Mouse (Mus musculus) limb, embryonic 11.5 days (tissue): Measurements from ENCODE around the gene Tcn2. TPM values are rescaled to one million over a fixed set of nuclear protein-coding genes. Genes with fewer than 3 reads are reported as not detected.

Source experiments
- ATAC-seq: fragments of 200-750 bp; cut with Nextera tagmentation; 2 replicates; pipeline ENCODE4 v1.8.0; 2017; ENCODE audit warnings: low read depth; ENCODE audit not compliant: insufficient number of reproducible peaks, low FRiP score, low TSS enrichment
- DNase-seq: peaks from one replicate; pipeline ENCODE4 v3.0.0-alpha.2; 2015; ENCODE audit warnings: low spot score
- H3K27ac ChIP-seq: fragments of 300-500 bp; sonication (generic); replicated peaks from 2 replicates; pipeline ENCODE4 v1.5.1; 2014; ENCODE audit warnings: low read depth, mild to moderate bottlenecking, low read length
- H3K27me3 ChIP-seq: fragments of 300-500 bp; sonication (generic); 2 replicates; pipeline ENCODE4 v1.6.1; 2014; ENCODE audit warnings: mild to moderate bottlenecking, low read length, mixed read lengths; ENCODE audit not compliant: control insufficient read depth, insufficient read depth
- H3K36me3 ChIP-seq: fragments of 300-500 bp; sonication (generic); 2 replicates; pipeline ENCODE4 v1.6.1; 2014; ENCODE audit warnings: mild to moderate bottlenecking, low read length, moderate library complexity, mixed read lengths; ENCODE audit not compliant: control insufficient read depth, insufficient read depth
- H3K4me1 ChIP-seq: fragments of 300-500 bp; sonication (generic); 2 replicates; pipeline ENCODE4 v1.6.1; 2014; ENCODE audit warnings: low read length, mixed read lengths; ENCODE audit not compliant: control insufficient read depth, insufficient read depth
- H3K4me2 ChIP-seq: fragments of 300-500 bp; sonication (generic); 2 replicates; pipeline ENCODE4 v1.6.1; 2014; ENCODE audit warnings: low read depth, mild to moderate bottlenecking, moderate library complexity; ENCODE audit not compliant: severe bottlenecking
- H3K4me3 ChIP-seq: fragments of 300-500 bp; sonication (generic); 2 replicates; pipeline ENCODE4 v1.5.1; 2014; ENCODE audit warnings: low read depth, low read length
- H3K9ac ChIP-seq: fragments of 300-500 bp; sonication (generic); 2 replicates; pipeline ENCODE4 v1.6.1; 2014; ENCODE audit warnings: mild to moderate bottlenecking, low read length
- H3K9me3 ChIP-seq: fragments of 300-500 bp; sonication (generic); 2 replicates; pipeline ENCODE4 v1.6.1; 2016; ENCODE audit warnings: low read length; ENCODE audit not compliant: control insufficient read depth
- WGBS: fragments of 180-500 bp; shearing (Covaris S2); extraction: QIAGEN DNeasy Blood & Tissue Kit; methylation state at CpG from one replicate; pipeline ENCODE4 v1.1.7; 2014; 5-methylcytosine and 5-hydroxymethylcytosine counted together
- polyA plus RNA-seq: library from polyadenylated mRNA; unstranded; fragments of >200 nt; fragmentation: Nextera tagmentation; extraction: Ambion mirVana; gene quantifications from 2 replicates; pipeline ENCODE4 v1.2.1, GENCODE M21; 2014

The Tcn2 gene
- 24.2 and 28.9 TPM in 2 replicates for polyA plus RNA-seq

DNA sequence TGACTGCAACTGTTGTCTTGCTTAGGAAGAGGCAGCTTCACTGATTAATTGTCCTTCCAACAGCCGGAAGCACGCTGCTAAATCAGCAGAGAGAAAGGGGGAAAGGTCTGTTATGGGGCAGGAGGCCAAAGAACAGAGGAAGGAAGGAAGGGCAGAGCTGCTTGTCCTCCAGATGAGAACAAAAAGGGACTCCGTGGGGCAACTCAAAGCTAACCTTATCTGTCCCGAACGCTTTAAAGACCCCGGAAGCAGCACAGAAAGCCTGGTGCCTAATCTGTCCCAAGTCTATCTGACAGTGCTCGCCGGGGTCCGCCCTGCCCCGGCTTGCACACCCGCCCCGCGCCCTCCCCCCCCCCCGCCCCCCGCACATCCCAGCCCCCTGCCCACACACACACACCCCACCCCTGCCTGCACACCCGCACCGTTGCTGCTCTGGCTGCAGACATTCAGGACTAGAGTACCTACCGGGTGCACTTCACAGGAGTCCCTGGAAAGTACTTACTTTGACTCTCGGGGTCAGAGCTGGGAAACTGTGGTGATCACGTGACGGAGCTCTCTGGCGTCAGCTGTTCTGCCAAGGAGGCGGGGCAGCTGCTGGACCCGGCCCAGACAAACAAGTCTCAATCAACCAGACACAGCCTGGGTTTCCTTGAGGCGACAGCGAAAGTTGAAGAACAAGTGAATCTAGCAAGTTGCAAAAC lies at the start of gene Tcn2:
TSS of gene Tcn2 (minus strand) at position 649 of the 701 bp plus-strand sequence.
- H3K27ac ChIP-seq, result no peak within 1 kb of the TSS
- DNase-seq, result peak; percentile 87

DNA sequence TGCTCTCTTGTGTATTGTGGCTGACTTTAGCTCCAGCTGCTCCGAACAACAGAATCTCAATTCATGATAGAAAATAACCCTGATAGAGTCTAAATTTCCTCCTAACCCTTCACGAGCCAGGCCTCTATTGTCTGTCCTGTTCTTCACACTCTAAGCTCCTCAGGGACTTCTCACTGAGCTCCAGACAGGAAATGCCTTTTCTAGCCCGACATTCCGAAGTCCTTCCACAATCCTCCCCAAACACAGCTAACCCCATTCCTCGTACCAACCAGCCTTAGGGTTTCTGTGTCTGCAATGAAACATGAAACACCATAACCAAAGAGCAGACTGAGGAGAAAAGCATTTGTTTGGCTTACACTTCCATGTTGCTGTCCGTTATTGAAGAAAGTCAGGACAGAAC lies 49.6 kb upstream of the Tcn2 start:
- WGBS, result 72% methylated on average over 6 of the region's 6 CpGs
- Histone ChIP-seq H3K36me3 (peaks cover 15% of the 10 kb centered on the region), H3K4me3 (no peak overlapping the region), H3K27ac (no peak overlapping the region), H3K4me1 (0 out of 2 replicates have a peak, but pooled peaks cover 10% of the 10 kb centered on the region), H3K9me3 (no peaks in the 10 kb centered on the region), H3K9ac (no peak overlapping the region), H3K4me2 (no peak overlapping the region), H3K27me3 (no peaks in the 10 kb centered on the region)
- ATAC-seq (no peak), DNase-seq (no peak)

More for the DNA sequence above, at the start of gene Tcn2:
- H3K36me3 ChIP-seq, result no peaks in the 10 kb centered on the region
- H3K4me2 ChIP-seq, result peak within 1 kb of the TSS; percentile 66
- no peaks in the 10 kb centered on the region for H3K9me3 ChIP-seq
- under 1% methylated on average over 24 of the region's 26 CpGs for WGBS
- H3K4me1 ChIP-seq, result peaks cover 4% of the 10 kb centered on the region
- H3K9ac ChIP-seq, result peak within 1 kb of the TSS; percentile 50
- peak; percentile 81 for ATAC-seq
- no peaks in the 10 kb centered on the region for H3K27me3 ChIP-seq
- H3K4me3 ChIP-seq, result peak within 1 kb of the TSS; percentile 49

DNA sequence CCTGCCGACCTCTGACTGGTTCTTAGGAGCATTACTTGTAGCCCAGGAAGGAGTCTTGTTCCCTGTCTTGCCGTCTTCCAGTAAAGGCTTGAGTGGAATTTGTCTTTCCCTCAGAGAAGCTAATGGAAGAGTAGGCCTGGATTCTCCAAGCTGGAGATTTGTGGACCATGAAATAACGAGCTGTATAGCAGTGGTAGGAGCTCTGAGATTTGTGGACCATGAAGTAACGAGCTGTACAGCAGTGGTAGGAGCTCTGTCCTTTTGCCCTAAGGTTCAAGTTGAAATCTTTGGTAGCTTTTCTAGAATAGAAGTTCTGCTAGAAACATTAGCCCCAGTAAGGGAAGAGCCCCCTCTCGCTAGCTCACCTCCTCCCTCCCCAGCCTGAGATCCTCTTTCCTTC lies 46.5 kb upstream of the Tcn2 start:
- DNase-seq (no peak), ATAC-seq (no peak)
- Histone ChIP-seq H3K4me3 (no peak overlapping the region), H3K27me3 (no peaks in the 10 kb centered on the region), H3K9ac (no peak overlapping the region), H3K36me3 (peaks cover 26% of the 10 kb centered on the region), H3K4me1 (no peaks in the 10 kb centered on the region), H3K4me2 (no peak overlapping the region), H3K27ac (no peak overlapping the region), H3K9me3 (no peaks in the 10 kb centered on the region)
- 91% methylated on average over 5 of the region's 5 CpGs for WGBS

DNA sequence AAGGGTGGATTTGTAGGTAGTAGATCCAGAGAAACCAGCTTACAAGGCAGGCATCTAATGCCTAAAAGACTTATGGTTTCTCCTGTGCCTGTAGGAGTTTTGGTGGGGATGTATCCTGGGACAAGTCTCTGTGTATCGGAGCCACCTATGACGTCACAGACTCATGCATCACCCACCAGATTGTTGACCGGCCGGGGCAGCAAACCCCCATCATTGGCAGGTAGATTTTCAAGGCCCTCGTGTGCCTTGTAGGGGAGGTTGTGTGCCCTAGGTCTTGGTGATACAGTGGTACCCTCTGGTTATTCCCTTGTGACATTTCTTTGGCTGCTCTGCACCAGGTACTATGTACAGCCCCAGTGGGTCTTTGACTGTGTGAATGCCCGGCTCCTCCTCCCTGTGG lies 44.7 kb upstream of the Tcn2 start, which contains the start of gene 4930556J24Rik:
TSS of gene 4930556J24Rik (minus strand) at position 101 of the 400 bp plus-strand sequence.
- no peak within 1 kb of the TSS for H3K4me3 ChIP-seq
- H3K4me1 ChIP-seq, result no peaks in the 10 kb centered on the region
- no peak within 1 kb of the TSS for H3K9ac ChIP-seq
- no peaks in the 10 kb centered on the region for H3K27me3 ChIP-seq
- 89% methylated on average over 6 of the region's 6 CpGs for WGBS
- H3K36me3 ChIP-seq, result peaks cover 29% of the 10 kb centered on the region
- H3K4me2 ChIP-seq, result no peak within 1 kb of the TSS
- no peaks in the 10 kb centered on the region for H3K9me3 ChIP-seq
- ATAC-seq (no peak), DNase-seq (no peak)
- no peak within 1 kb of the TSS for H3K27ac ChIP-seq

- no peak for DNase-seq
- no peak for ATAC-seq
Observed at GRCm38 (mm10) chr11:3974311-3974710, 42.4 kb upstream of the Tcn2 start.

GRCm38 (mm10) chr11:3973081-3973480 lies 41.1 kb upstream of the Tcn2 start:
- no peak overlapping the region for H3K4me3 ChIP-seq
- 95% methylated on average over 7 of the region's 7 CpGs for WGBS
- no peak for ATAC-seq

More at GRCm38 (mm10) chr11:3974311-3974710, 42.4 kb upstream of the Tcn2 start:
- WGBS, result 98% methylated on average over 3 of the region's 3 CpGs
- Histone ChIP-seq H3K4me3 (no peak overlapping the region), H3K9ac (no peak overlapping the region), H3K4me2 (no peak overlapping the region), H3K36me3 (peaks cover 41% of the 10 kb centered on the region), H3K4me1 (no peaks in the 10 kb centered on the region), H3K27ac (no peak overlapping the region), H3K27me3 (no peaks in the 10 kb centered on the region), H3K9me3 (no peaks in the 10 kb centered on the region)

GRCm38 (mm10) chr11:3970361-3970760 lies 38.4 kb upstream of the Tcn2 start:
- ATAC-seq, result no peak
- no peak overlapping the region for H3K9ac ChIP-seq
- H3K36me3 ChIP-seq, result peaks cover 25% of the 10 kb centered on the region
- H3K4me3 ChIP-seq, result no peak overlapping the region
- no peak for DNase-seq
- no peaks in the 10 kb centered on the region for H3K27me3 ChIP-seq
- no peaks in the 10 kb centered on the region for H3K4me1 ChIP-seq
- no peak overlapping the region for H3K4me2 ChIP-seq
- WGBS, result 95% methylated on average over 7 of the region's 7 CpGs
- H3K9me3 ChIP-seq, result no peaks in the 10 kb centered on the region
- no peak overlapping the region for H3K27ac ChIP-seq

More at GRCm38 (mm10) chr11:3973081-3973480, 41.1 kb upstream of the Tcn2 start:
- H3K27me3 ChIP-seq, result no peaks in the 10 kb centered on the region
- H3K27ac ChIP-seq, result no peak overlapping the region
- DNase-seq, result no peak
- no peaks in the 10 kb centered on the region for H3K9me3 ChIP-seq
- no peak overlapping the region for H3K4me2 ChIP-seq
- no peaks in the 10 kb centered on the region for H3K4me1 ChIP-seq
- no peak overlapping the region for H3K9ac ChIP-seq
- H3K36me3 ChIP-seq, result peaks cover 38% of the 10 kb centered on the region

DNA sequence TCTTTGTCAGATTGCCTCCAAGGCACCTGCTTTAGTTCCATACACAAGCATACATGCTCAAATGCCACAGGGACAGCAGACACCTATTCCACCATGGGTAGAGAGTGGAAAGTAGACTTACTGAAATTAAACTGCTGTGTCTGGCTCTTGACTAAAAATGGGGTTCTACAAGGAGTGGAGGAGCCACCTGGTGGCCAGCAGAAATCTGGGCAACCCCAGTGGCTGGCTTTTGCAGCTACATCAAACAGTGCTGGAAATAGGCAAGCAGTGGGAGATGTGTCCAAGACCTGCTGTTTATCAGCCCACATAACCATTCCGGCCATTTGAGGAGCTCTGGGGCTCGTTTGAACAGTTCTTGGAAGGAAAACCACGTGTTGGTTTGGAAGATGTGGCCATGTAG lies 37.9 kb upstream of the Tcn2 start:
- H3K9me3 ChIP-seq, result no peaks in the 10 kb centered on the region
- H3K4me3 ChIP-seq, result no peak overlapping the region
- peaks cover 23% of the 10 kb centered on the region for H3K36me3 ChIP-seq
- peaks cover 2% of the 10 kb centered on the region; the same call in 1 of the 2 replicates for H3K4me1 ChIP-seq
- no peak overlapping the region for H3K9ac ChIP-seq
- no peak overlapping the region for H3K4me2 ChIP-seq
- DNase-seq (no peak), ATAC-seq (no peak)
- no peaks in the 10 kb centered on the region for H3K27me3 ChIP-seq
- H3K27ac ChIP-seq, result no peak overlapping the region
- 79% methylated on average over 3 of the region's 3 CpGs for WGBS
